Mouse (Mus musculus) ES-Bruce4 (cell line): ENCODE measurements around the gene Gtf2e1.

Experiments used
- CTCF ChIP-seq: IDR thresholded peaks from one replicate; pipeline ENCODE4 v1.8.1; 2011; ENCODE audit warnings: low read depth, low read length
- EP300 ChIP-seq: IDR thresholded peaks from 2 replicates; pipeline ENCODE4 v1.6.1; 2011; ENCODE audit warnings: low read depth, low read length; ENCODE audit not compliant: insufficient read depth
- POLR2A ChIP-seq: IDR thresholded peaks from one replicate; pipeline ENCODE4 v1.8.1; 2011; ENCODE audit warnings: low read length; ENCODE audit not compliant: insufficient read depth

DNA sequence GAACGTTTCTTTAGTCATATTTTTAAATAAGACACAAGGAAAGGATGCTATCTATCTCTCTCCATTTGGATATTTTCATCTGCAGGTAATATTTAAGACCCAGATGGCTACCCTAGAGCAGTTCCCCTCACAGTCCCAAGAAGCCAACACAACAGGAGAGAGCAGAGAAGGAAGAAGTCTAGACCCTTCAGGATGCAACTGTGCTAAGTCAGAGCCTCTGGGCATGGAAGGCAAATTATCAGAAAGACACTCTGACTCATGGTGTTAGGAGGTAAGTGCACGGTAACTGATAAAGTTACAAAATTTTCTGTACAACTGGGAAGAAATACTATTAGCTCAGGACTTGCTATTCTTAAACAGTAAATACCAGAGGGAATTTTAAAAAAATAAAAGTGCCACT is 20.9 kb downstream of the Gtf2e1 start:
- TF ChIP-seq CTCF (no peak), POLR2A (no peak), EP300 (no peak)
